Mouse (Mus musculus) testis, adult 2 months (tissue): Measurements from ENCODE around the gene Fam71f2. TPM values are rescaled to one million over a fixed set of nuclear protein-coding genes. Genes with fewer than 3 reads are reported as not detected.

ENCODE experiments used
- H3K27ac ChIP-seq: fragments of 200-500 bp; 2 replicates; pipeline ENCODE4 v1.5.1; 2012; ENCODE audit warnings: low read depth, low read length; ENCODE audit not compliant: control insufficient read depth, insufficient read depth
- H3K27me3 ChIP-seq: fragments of 200-500 bp; 2 replicates; pipeline ENCODE4 v1.6.1; 2012; ENCODE audit warnings: mild to moderate bottlenecking, low read length, moderate library complexity; ENCODE audit not compliant: control insufficient read depth, insufficient read depth
- H3K36me3 ChIP-seq: fragments of 200-500 bp; 2 replicates; pipeline ENCODE4 v1.6.1; 2012; ENCODE audit warnings: mild to moderate bottlenecking, low read length; ENCODE audit not compliant: control insufficient read depth, insufficient read depth
- H3K4me1 ChIP-seq: fragments of 200-500 bp; 2 replicates; pipeline ENCODE4 v1.6.1; 2012; ENCODE audit warnings: low read length; ENCODE audit not compliant: control insufficient read depth, insufficient read depth
- H3K4me3 ChIP-seq: fragments of 200-500 bp; 2 replicates; pipeline ENCODE4 v1.5.1; 2012; ENCODE audit warnings: low read depth, mild to moderate bottlenecking, low read length, moderate library complexity, mixed read lengths; ENCODE audit not compliant: control insufficient read depth
- CTCF ChIP-seq: fragments of 200-500 bp; IDR thresholded peaks from 2 replicates; pipeline ENCODE4 v1.5.1; 2012; ENCODE audit warnings: low read depth, mild to moderate bottlenecking, inconsistent platforms, low read length, moderate library complexity; ENCODE audit not compliant: control insufficient read depth, insufficient read depth, insufficient replicate concordance
- POLR2A ChIP-seq: fragments of 200-500 bp; IDR thresholded peaks from 2 replicates; pipeline ENCODE4 v1.6.1; 2012; ENCODE audit warnings: low read depth, mild to moderate bottlenecking, inconsistent platforms, low read length, moderate library complexity; ENCODE audit not compliant: control insufficient read depth
- polyA plus RNA-seq: library from polyadenylated mRNA; depleted of rRNA; stranded (reverse); fragments of >200 nt; gene quantifications from 2 replicates; pipeline ENCODE4 v1.2.3, GENCODE M21; 2012; rRNA removed

Gene Fam71f2
- polyA plus RNA-seq = 1,251 and 1,390 TPM in 2 replicates

- Histone ChIP-seq H3K4me1 (no peaks in the 10 kb centered on the region), H3K27ac (0 out of 2 replicates have a peak within 1 kb of the TSS, but pooled peaks have one; percentile 23), H3K36me3 (no peaks in the 10 kb centered on the region; the same call in 1 of the 2 replicates), H3K27me3 (no peaks in the 10 kb centered on the region), H3K4me3 (peak within 1 kb of the TSS; percentile 77)
- TF ChIP-seq CTCF = no peak
- no peak for TF ChIP-seq POLR2A
These were observed at the start of gene Fam71f2 for GRCm38 (mm10) chr6:29279293-29279692. Gene Fam71f2 (plus strand): TSS chr6:29279593.

DNA sequence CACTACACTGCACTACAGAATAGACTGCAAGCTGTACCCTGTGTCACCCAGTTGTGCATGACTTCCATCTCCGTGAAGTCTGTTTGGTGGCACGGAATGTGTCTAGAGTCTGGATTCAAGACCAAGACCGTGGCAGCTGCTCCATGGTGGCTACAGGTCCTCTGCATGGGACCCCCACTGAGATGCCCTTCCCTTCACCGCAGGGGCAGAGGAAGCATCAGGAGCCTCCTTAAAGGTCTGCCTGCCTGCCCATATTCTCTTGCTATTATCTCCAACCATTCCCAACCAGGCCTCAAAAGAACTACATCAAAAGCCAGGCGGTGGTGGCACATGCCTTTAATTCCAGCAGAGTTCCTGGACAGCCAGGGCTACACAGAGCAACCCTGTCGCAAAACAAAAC lies 49.0 kb upstream of the Fam71f2 start:
- no peaks in the 10 kb centered on the region for H3K4me1 ChIP-seq
- no peak overlapping the region for H3K27ac ChIP-seq
- H3K4me3 ChIP-seq = no peak overlapping the region
- no peaks in the 10 kb centered on the region for H3K27me3 ChIP-seq
- H3K36me3 ChIP-seq = no peaks in the 10 kb centered on the region
- TF ChIP-seq POLR2A = no peak
- no peak for TF ChIP-seq CTCF

- Histone ChIP-seq H3K27ac (no peak overlapping the region), H3K27me3 (no peaks in the 10 kb centered on the region), H3K4me3 (no peak overlapping the region), H3K36me3 (no peaks in the 10 kb centered on the region), H3K4me1 (no peaks in the 10 kb centered on the region)
- no peak for TF ChIP-seq CTCF
- TF ChIP-seq POLR2A = no peak
These were observed 47.6 kb upstream of the Fam71f2 start for GRCm38 (mm10) chr6:29231799-29232198.

DNA sequence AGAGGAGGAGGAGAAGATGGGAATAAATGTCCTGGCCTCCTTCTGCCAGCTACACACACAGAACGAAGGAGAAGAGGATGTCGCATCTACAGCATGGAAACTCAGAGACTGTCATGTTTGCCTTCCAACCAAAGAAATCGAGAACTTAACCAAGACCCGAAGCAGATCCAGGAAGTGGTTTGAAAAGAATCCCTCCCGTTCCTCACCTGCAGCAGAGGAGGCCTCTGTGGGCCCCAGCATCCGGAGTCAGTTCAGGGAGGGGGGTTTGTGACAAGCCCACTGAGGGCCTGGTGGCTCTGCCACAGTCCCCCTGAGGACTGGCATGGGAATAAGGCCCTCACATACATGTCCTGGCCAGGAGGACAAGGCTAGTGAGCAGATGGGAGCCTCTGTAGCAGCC lies 47.1 kb upstream of the Fam71f2 start:
- Histone ChIP-seq H3K36me3 (no peaks in the 10 kb centered on the region), H3K27me3 (no peaks in the 10 kb centered on the region), H3K4me1 (no peaks in the 10 kb centered on the region), H3K27ac (no peak overlapping the region), H3K4me3 (no peak overlapping the region)
- TF ChIP-seq POLR2A (no peak), CTCF (no peak)

DNA sequence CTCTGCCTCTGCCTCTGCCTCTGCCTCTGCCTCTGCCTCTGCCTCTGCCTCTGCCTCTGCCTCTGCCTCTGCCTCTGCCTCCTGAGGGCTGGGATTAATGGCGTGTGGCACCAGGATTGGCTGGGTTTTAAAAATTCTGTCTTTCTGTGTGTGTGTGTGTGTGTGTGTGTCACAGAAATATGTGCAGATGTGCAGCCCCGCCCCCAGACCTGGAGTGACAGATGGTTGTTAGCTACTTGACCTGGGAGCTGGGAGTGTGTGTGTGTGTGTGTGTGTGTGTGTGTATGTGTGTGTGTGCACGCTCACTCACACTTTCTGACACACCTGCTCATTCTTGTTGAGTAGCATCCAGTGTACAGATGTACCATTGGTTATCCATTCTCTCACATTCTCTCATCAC lies 45.7 kb upstream of the Fam71f2 start:
- Histone ChIP-seq H3K4me3 (no peak overlapping the region), H3K27me3 (no peaks in the 10 kb centered on the region), H3K27ac (no peak overlapping the region), H3K36me3 (no peaks in the 10 kb centered on the region), H3K4me1 (no peaks in the 10 kb centered on the region)
- TF ChIP-seq CTCF (no peak), POLR2A (no peak)

- H3K27me3 ChIP-seq = no peaks in the 10 kb centered on the region
- H3K27ac ChIP-seq = no peak overlapping the region
- no peak overlapping the region for H3K4me3 ChIP-seq
- TF ChIP-seq CTCF = peak; percentile 50; the same call in 1 of the 2 replicates
- TF ChIP-seq POLR2A = no peak
- no peaks in the 10 kb centered on the region for H3K4me1 ChIP-seq
- H3K36me3 ChIP-seq = no peaks in the 10 kb centered on the region
These were observed 45.1 kb upstream of the Fam71f2 start for GRCm38 (mm10) chr6:29234272-29234671.

GRCm38 (mm10) chr6:29240806-29241205 lies 38.6 kb upstream of the Fam71f2 start:
- Histone ChIP-seq H3K36me3 (no peaks in the 10 kb centered on the region), H3K4me1 (no peaks in the 10 kb centered on the region), H3K27ac (no peak overlapping the region), H3K27me3 (no peaks in the 10 kb centered on the region), H3K4me3 (no peak overlapping the region)
- TF ChIP-seq CTCF = peak; percentile 51; the same call in 1 of the 2 replicates
- TF ChIP-seq POLR2A = no peak

- Histone ChIP-seq H3K4me1 (no peaks in the 10 kb centered on the region), H3K36me3 (no peaks in the 10 kb centered on the region), H3K27ac (no peak overlapping the region), H3K4me3 (no peak overlapping the region), H3K27me3 (no peaks in the 10 kb centered on the region)
- TF ChIP-seq CTCF = no peak
- TF ChIP-seq POLR2A = no peak
These were observed 37.7 kb upstream of the Fam71f2 start for GRCm38 (mm10) chr6:29241697-29242096.
